Mouse (Mus musculus) thymus, postnatal 10 days (tissue): ENCODE measurements around the gene Rpl19.

ENCODE experiments used
- DNase-seq, 2 experiments: peaks; one replicate each; pipeline ENCODE4 v3.0.0; 2021; ENCODE audit warnings: low spot score in 2 of 2

Gene Rpl19

DNA sequence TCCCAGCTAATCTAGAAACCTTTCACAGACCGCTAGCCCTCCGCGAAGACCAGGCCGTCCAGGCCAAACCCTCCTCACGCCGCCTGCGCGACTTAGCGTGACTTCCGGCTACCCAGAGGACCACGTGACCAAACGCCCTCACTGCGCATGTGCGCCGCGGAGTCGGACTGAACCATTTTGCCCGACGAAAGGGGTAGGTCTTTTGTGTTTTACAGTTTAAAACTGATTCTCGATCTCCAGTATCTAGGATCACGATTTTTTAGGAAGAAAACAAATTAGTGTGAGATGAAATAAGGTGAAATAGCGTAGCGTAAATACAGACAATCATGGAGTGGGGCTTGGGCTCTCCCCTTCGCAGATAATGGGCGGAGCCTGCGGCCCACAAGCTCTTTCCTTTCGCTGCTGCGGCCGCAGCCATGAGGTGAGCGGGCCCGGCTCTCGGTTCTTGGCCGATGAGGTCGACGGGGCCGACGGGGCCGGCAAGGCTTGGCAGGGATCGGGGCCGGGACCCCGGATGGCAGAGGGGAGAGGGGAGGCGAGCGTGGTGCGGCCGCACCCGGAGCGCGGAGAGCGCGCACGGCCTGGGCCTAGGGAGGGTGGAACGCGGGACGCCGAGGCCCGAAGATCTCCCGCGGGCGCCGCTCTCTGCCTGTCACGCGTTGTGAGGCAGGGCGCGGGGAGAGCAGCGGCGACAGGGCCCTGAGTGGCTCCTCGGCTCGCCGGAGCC lies at the start of gene Rpl19:
TSS of gene Rpl19 (plus strand) at position 141 of the 727 bp plus-strand sequence.
- DNase-seq: peak; percentile 81 to 89

DNA sequence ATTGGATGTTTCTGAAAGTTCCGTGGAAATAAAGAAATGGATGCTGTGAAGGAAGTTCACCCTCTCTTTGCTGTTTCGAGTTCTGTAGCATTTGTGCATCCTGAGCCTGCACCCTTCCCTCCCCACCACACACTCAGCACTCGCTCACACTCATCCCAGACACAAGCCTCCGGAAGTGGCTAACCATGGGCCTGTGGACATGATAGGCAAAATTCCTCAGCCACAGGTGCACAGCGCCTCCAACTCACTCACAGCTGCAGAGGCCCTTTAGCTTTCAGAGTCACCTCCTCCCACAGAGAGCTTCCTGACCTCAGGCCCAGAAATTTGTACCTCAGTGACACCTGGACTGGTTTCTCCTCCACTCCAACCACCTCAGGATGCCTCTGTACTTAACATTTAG lies 48.7 kb upstream of the Rpl19 start:
- DNase-seq: peak; percentile 75 to 84

DNA sequence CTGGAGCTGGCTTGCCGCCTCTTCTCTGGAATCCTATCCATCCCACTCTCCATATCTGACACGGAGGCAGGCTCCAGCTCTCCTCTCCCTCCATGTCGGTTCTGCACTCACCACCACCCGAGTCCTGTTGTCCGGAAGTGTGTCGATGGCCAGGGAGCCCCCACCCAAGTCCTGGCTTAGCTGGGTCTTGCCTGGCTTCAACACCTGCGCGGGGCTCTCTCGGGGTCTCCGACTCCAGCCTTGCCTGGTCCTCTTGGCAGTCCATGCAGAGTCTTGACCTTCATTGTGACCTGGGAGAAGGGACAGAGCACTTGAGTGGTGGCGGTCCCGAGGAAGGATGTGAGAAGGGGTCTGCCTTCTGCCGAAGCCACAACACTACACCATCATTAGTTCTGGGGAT lies 48.1 kb upstream of the Rpl19 start:
- DNase-seq: no peak

GRCm38 (mm10) chr11:97979824-97980495 lies 46.5 kb upstream of the Rpl19 start:
- DNase-seq: no peak

DNA sequence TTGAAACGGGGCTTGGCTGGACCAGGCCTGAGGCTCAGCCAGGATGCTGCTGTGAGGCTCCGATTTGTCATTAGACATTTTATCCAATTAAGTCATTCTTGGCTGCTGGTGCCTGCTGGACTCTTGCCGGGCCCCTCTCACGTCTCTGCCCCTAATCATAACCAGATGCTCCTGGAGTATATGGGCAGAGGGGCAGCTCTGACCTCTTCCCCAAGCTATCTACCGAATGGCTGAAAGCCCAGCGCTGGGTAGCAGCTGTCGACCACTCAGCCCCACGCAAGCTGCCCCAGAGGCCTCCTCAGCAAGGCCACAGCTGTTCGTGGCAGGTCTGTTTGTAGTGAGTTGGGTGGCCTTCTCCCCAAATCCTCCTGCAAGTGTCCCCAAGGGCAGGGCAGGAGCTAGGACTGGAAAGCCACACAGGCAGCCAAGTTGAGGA lies 46.0 kb upstream of the Rpl19 start:
- no peak for DNase-seq

- no peak for DNase-seq
These were observed 43.8 kb upstream of the Rpl19 start for GRCm38 (mm10) chr11:97982721-97983120.

DNA sequence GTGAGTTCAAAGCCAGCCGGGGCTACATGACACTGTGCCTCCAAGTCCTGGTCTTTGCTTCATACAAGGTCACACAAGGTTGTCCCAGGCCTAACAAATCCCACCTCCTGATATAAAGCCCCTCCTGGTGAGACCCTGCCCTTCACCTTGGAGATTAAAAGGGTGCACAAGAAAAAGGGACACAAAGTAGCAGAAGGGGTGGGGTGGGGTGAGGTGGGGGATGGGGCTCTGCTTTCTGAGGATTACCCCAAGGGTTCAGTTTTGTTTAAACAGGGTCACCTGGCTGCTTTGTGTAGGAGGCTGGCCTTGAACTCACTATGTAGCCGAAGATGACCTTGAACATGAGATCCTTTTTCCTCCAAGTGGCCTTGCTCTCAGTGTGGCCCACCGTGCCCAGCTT lies 43.0 kb upstream of the Rpl19 start:
- DNase-seq: no peak

GRCm38 (mm10) chr11:97983983-97984382 lies 42.5 kb upstream of the Rpl19 start:
- DNase-seq: no peak

DNA sequence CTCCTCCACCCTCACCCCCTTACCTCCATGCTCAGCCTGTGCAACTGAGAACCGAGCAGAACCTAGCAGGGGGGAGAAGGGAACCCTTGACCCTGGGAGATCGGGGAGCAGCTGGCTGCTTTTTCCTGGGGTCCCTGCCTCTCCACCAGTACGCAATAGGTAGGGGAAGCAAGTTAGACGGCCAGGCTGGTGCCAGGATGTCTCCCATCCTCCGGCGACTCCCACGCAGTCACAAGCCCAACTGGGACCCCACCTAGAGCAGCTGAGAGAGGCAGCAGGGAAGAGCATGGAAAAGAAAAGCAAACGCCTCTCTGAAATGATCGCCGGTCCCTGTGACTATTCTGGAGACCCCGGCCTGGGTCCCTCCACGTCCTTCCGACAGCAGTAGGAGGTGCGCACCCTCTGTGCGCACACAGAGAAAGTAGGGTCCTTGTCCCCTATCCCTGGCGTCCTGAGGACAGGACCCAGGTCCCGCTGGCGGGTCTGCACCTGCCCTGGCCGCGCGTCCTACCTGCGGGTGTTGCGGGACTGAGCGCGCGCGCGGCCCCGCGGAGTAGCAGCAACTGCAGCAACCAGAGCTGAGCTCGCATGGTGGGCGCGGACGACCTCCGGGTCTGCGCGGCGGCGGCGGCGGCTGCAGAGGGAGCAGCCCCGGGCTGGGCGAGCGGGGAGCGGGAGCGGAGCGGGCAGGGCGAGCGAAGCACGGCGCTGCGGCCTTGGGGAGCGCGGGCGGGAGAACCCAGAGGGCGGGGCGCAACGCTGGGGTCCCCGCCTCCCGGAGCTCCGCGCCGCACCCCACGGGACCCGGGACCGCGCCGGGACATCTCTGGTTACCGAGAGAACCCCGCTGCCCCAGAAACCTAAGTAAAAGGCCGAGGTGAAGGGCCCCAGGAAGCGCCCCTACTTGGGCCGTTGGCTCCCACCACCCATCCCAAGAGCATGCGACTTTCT lies 40.5 kb upstream of the Rpl19 start, which contains the start of gene Plxdc1:
TSS of gene Plxdc1 (minus strand) at position 718 of the 951 bp plus-strand sequence.
- peak; percentile 62 to 70 for DNase-seq

DNA sequence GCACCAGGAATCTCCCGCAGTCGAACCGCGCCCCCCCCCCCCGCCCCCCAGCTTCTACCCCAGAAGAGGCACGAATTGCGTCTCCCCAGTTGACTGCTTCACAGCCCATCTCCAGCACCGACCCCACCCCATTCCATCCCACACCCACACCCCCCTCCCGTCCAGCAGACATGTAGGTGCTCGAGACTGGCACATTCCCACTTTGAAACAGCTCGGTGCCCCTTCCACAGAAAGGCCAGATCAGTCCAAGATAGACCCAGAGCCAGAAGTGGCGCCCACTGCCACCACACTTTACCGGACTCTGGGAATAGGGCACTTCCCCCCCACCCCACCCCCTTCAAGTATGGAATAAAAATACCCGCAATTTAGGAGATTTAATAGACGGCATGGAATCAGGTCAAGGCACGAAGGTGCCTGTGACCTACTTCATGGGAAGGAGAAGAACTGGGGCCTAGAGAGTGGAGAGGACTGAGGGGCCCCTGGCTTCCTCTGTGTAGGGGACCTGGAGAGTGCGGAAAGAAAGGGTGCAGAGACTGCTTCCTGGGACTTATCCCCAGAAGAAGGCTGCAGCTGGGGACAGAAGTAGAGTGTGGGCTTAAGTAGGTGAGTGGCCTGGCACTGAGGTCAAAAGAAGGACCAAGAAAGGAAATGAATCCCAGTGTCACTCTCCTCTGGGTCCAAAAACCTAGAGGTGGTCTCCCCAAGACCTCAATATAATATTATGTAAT lies 39.6 kb upstream of the Rpl19 start:
- no peak for DNase-seq

- peak; percentile 89 to 96 for DNase-seq
These were observed 38.7 kb upstream of the Rpl19 start for GRCm38 (mm10) chr11:97987551-97988526.

GRCm38 (mm10) chr11:97988530-97989096 lies 37.9 kb upstream of the Rpl19 start:
- DNase-seq: peak; percentile 83 to 89

- peak; percentile 89 to 98 for DNase-seq
These were observed 31.9 kb upstream of the Rpl19 start for GRCm38 (mm10) chr11:97994539-97995100.

DNA sequence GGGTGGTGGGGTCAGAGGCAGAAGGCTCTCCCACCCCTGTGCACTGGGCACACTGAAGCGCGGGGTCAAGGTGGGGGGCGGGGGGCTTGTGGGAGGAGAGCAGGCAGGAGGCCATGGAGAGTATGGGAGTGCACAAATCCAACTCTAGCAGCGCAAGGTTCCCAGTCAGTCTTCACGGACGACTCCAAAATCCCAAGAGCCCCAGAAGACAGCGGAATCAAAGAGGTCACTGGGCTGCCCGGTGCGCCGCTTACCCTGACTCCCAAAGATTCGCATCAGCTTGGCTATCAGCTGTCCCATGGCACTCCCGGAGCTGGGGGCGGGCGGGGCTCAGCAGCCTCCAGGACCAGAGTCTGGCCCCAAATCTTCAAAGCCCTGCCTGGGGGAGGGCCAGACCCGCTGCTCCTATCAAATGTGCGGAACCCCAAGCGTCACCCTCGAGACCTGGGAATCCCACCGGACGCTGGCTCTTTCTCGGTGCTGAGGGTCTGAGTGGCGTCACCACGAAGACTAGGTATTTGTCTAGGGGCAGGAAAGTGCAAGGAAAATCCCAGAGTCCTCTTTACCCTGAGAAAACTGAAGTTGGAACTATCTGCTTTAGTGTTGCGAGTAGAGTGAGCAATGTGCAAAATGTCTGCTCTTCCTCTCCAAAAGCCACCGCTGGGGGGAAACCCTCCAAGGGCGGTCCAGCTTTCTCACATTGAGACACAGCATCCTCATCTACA lies 30.8 kb upstream of the Rpl19 start, which contains the start of gene Arl5c:
TSS of gene Arl5c (minus strand) at position 618 of the 725 bp plus-strand sequence.
- peak; percentile 78 to 85 for DNase-seq

DNA sequence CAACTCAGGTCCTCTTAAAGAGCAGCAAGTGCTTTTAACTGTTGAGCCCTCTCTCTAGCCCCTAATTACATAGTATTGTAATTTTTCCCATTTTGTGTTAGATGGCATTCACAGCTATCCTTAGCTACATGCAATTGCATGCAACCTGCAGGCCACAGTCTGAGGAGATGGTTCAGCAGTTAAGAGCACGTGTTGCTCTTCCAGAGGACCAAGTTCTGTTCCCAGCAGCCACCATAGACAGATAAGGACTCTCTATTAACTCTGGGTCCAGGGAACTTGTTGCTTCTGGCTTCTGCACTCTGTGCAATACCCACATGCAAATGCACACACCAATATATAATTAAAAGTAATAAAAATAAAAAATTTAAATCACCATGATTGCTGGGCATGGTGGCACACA lies 29.8 kb upstream of the Rpl19 start:
- DNase-seq: no peak

DNA sequence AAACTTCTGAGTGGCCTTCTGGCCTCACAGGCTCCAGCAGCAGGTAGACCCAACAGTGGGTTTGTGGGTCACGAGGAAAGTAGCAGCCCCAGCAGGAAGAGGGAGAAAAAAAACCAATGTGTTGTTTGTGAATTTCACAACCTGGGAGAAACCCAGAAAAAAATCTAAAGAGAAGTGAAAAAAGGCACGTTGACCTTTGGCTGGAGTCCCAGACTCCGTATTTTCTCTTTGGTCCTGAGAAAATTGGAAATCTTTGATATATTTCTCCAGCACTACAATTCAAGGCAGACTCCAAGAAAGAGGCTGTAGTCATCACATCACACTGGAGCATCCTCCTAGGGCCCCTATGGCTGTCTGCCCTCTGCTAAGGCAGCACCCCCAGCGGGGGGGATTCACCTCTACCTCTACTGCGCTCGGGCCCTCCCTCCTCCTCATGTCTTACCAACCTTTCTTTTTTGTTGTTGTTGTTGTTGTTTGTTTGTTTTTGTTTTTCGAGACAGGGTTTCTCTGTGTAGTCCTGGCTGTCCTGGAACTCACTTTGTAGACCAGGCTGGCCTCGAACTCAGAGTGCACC lies 29.0 kb upstream of the Rpl19 start:
- no peak for DNase-seq

- no peak for DNase-seq
These were observed 28.3 kb upstream of the Rpl19 start for GRCm38 (mm10) chr11:97998074-97998793.
